Mouse (Mus musculus): Measurements from ENCODE around the gene Mga.

The Mga gene

GRCm38 (mm10) chr2:119897090-119897732 lies at the start of gene Mga:
Gene Mga, plus strand, starts transcription at chr2:119897228.
- DNase-seq (ENCODE audit: low spot score) = peak; percentile 86

GRCm38 (mm10) chr2:119853811-119854210 lies 43.2 kb upstream of the Mga start:
- no peak for DNase-seq (ENCODE audit: low spot score)

- DNase-seq (ENCODE audit: low spot score) = no peak
These were observed 41.6 kb upstream of the Mga start for GRCm38 (mm10) chr2:119855310-119855850.

- DNase-seq (ENCODE audit: low spot score) = no peak
These were observed 39.7 kb upstream of the Mga start for GRCm38 (mm10) chr2:119857341-119857740.

- no peak for DNase-seq (ENCODE audit: low spot score)
These were observed 32.5 kb upstream of the Mga start for GRCm38 (mm10) chr2:119864484-119864883.

GRCm38 (mm10) chr2:119872371-119873104 lies 24.5 kb upstream of the Mga start:
- no peak for DNase-seq (ENCODE audit: low spot score)

- DNase-seq (ENCODE audit: low spot score) = peak; percentile 71
These were observed 23.9 kb upstream of the Mga start for GRCm38 (mm10) chr2:119873105-119873464.

GRCm38 (mm10) chr2:119875981-119876380 lies 21.0 kb upstream of the Mga start:
- DNase-seq (ENCODE audit: low spot score) = no peak

- DNase-seq (ENCODE audit: low spot score) = no peak
These were observed 9.8 kb upstream of the Mga start for GRCm38 (mm10) chr2:119887201-119887600.

- no peak for DNase-seq (ENCODE audit: low spot score)
These were observed 407 bp upstream of the Mga start for GRCm38 (mm10) chr2:119896553-119897089.

GRCm38 (mm10) chr2:119898141-119898594 lies 1.1 kb downstream of the Mga start:
- no peak for DNase-seq (ENCODE audit: low spot score)

GRCm38 (mm10) chr2:119916007-119916406 lies 19.0 kb downstream of the Mga start:
- DNase-seq (ENCODE audit: low spot score) = no peak

GRCm38 (mm10) chr2:119917631-119918369 lies 20.8 kb downstream of the Mga start:
- DNase-seq (ENCODE audit: low spot score) = no peak

- DNase-seq (ENCODE audit: low spot score) = peak; percentile 38
These were observed 73.5 kb downstream of the Mga start for GRCm38 (mm10) chr2:119970571-119970970.

- DNase-seq (ENCODE audit: low spot score) = no peak
These were observed 74.3 kb downstream of the Mga start for GRCm38 (mm10) chr2:119971316-119971715.

- peak; percentile 79 for DNase-seq (ENCODE audit: low spot score)
These were observed 75.0 kb downstream of the Mga start for GRCm38 (mm10) chr2:119971837-119972536.

GRCm38 (mm10) chr2:119972537-119972879 lies 75.5 kb downstream of the Mga start, which contains the start of gene Mapkbp1:
Gene Mapkbp1, plus strand, starts transcription at chr2:119972699.
- DNase-seq (ENCODE audit: low spot score) = no peak

GRCm38 (mm10) chr2:119980343-119980986 lies 83.4 kb downstream of the Mga start:
- no peak for DNase-seq (ENCODE audit: low spot score)

- DNase-seq (ENCODE audit: low spot score) = no peak
These were observed 84.6 kb downstream of the Mga start for GRCm38 (mm10) chr2:119981631-119982030.

- no peak for DNase-seq (ENCODE audit: low spot score)
These were observed 88.8 kb downstream of the Mga start for GRCm38 (mm10) chr2:119985871-119986270.

GRCm38 (mm10) chr2:119986369-119986768 lies 89.3 kb downstream of the Mga start:
- DNase-seq (ENCODE audit: low spot score) = no peak

All from layer of hippocampus, adult 9-10 months (tissue).